Mouse (Mus musculus): ENCODE measurements around the gene Fignl2.
A peak's percentile ranks its signal among the peaks of the same experiment; 100 is the strongest.

The Fignl2 gene

GRCm38 (mm10) chr15:101068671-101069070 is 9.7 kb downstream of the Fignl2 start:
- DNase-seq (ENCODE audit: extremely low read depth, low read depth, low spot score) = no peak

GRCm38 (mm10) chr15:101068029-101068428 is 10.3 kb downstream of the Fignl2 start:
- DNase-seq (ENCODE audit: extremely low read depth, low read depth, low spot score) = no peak

GRCm38 (mm10) chr15:101066920-101067696 is 11.3 kb downstream of the Fignl2 start:
- no peak for DNase-seq (ENCODE audit: extremely low read depth, low read depth, low spot score)

- no peak for DNase-seq (ENCODE audit: extremely low read depth, low read depth, low spot score)
Observed at GRCm38 (mm10) chr15:101066364-101066847, 12.0 kb downstream of the Fignl2 start.

GRCm38 (mm10) chr15:101065069-101065468 is 13.3 kb downstream of the Fignl2 start:
- no peak for DNase-seq (ENCODE audit: extremely low read depth, low read depth, low spot score)

- no peak for DNase-seq (ENCODE audit: extremely low read depth, low read depth, low spot score)
Observed at GRCm38 (mm10) chr15:101060280-101060852, 18.0 kb downstream of the Fignl2 start.

GRCm38 (mm10) chr15:101059570-101060279 is 18.6 kb downstream of the Fignl2 start:
- DNase-seq (ENCODE audit: extremely low read depth, low read depth, low spot score) = peak; percentile 49

- DNase-seq (ENCODE audit: extremely low read depth, low read depth, low spot score) = no peak
Observed at GRCm38 (mm10) chr15:101056225-101056624, 22.1 kb downstream of the Fignl2 start.

GRCm38 (mm10) chr15:101054541-101054940 is 23.8 kb downstream of the Fignl2 start:
- DNase-seq (ENCODE audit: extremely low read depth, low read depth, low spot score) = no peak

GRCm38 (mm10) chr15:101053832-101054459 is 24.4 kb downstream of the Fignl2 start:
- no peak for DNase-seq (ENCODE audit: extremely low read depth, low read depth, low spot score)

- no peak for DNase-seq (ENCODE audit: extremely low read depth, low read depth, low spot score)
Observed at GRCm38 (mm10) chr15:101052560-101053501, 25.5 kb downstream of the Fignl2 start.

- DNase-seq (ENCODE audit: extremely low read depth, low read depth, low spot score) = no peak
Observed at GRCm38 (mm10) chr15:101051869-101052268, 26.5 kb downstream of the Fignl2 start.

GRCm38 (mm10) chr15:101048338-101048896 is 29.9 kb downstream of the Fignl2 start:
- DNase-seq (ENCODE audit: extremely low read depth, low read depth, low spot score) = no peak

GRCm38 (mm10) chr15:101047194-101047555 is 31.2 kb downstream of the Fignl2 start, which contains the start of gene Gm47841:
Gm47841 (minus strand) TSS chr15:101047397.
- no peak for DNase-seq (ENCODE audit: extremely low read depth, low read depth, low spot score)

GRCm38 (mm10) chr15:101046527-101047193 is 31.7 kb downstream of the Fignl2 start:
- no peak for DNase-seq (ENCODE audit: extremely low read depth, low read depth, low spot score)

- no peak for DNase-seq (ENCODE audit: extremely low read depth, low read depth, low spot score)
Observed at GRCm38 (mm10) chr15:101046039-101046526, 32.3 kb downstream of the Fignl2 start.

GRCm38 (mm10) chr15:101044531-101044930 is 33.8 kb downstream of the Fignl2 start:
- no peak for DNase-seq (ENCODE audit: extremely low read depth, low read depth, low spot score)

- no peak for DNase-seq (ENCODE audit: extremely low read depth, low read depth, low spot score)
Observed at GRCm38 (mm10) chr15:101042613-101043012, 35.8 kb downstream of the Fignl2 start.

GRCm38 (mm10) chr15:101041966-101042365 is 36.4 kb downstream of the Fignl2 start:
- DNase-seq (ENCODE audit: extremely low read depth, low read depth, low spot score) = no peak

All from fat pad, adult 2 months (tissue).